Mouse (Mus musculus): Measurements from ENCODE around the gene Plekho2. TPM values are rescaled to one million over a fixed set of nuclear protein-coding genes. Genes with fewer than 3 reads are reported as not detected.
A peak's percentile ranks its signal among the peaks of the same experiment; 100 is the strongest.

The Plekho2 gene
- 13.4 and 14.6 TPM in 2 replicates for polyA plus RNA-seq (2015; fragmentation: Nextera tagmentation; extraction: Ambion mirVana)

DNA sequence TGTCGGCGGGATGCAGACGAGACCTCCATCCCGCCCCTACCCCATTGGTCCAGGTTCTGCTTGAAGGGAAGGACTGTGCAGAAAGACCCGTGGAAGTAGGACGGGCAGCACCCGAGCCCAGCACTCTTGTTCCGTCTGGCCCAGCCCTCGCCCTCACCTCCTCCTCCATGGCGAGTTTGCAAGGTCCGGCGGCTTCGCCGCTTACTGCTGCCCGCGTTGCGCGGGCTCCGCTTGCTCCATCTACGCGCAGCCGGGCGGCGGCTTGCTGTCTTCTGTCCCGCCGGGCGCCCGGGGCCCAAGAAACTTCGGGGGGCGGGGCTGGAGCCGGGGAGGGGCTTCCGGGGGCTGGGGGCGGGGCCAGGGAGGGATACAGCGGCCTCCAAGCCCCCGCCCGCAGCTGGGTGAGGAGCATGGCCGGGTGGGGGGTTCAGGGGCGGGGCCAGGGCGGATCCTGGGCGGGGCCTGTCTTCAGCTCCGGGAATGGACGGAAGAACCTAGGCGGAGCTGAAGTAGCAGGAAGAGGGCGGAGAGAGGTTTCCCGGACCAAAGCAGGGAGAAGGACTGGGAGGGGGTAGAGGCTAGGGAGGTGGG is at the start of gene Plekho2:
Gene Plekho2 (minus strand): TSS at position 260 of the 591 bp plus-strand sequence.
- H3K9me3 ChIP-seq (replicated peaks; ENCODE audit: low read length): no peaks in the 10 kb centered on the region
- H3K36me3 ChIP-seq (ENCODE audit: insufficient read depth, low read length): no peaks in the 10 kb centered on the region
- peak within 1 kb of the TSS; percentile 55 for H3K4me3 ChIP-seq (replicated peaks; ENCODE audit: low read depth, low read length)
- peak within 1 kb of the TSS; percentile 72 for H3K4me2 ChIP-seq (ENCODE audit: low read length)
- H3K27ac ChIP-seq: peak within 1 kb of the TSS; percentile 85
- no peaks in the 10 kb centered on the region for H3K27me3 ChIP-seq (ENCODE audit: insufficient read depth, low read length)
- peak; percentile 90 for ATAC-seq (replicated peaks; ENCODE audit: low FRiP score, low read depth)
- no peak for TF ChIP-seq CTCF (IDR thresholded peaks at IDR 0.05; ENCODE audit: low read depth)
- H3K4me1 ChIP-seq (replicated peaks; ENCODE audit: insufficient read depth, low read length): peaks cover 5% of the 10 kb centered on the region
- H3K9ac ChIP-seq (ENCODE audit: low read depth, low read length): peak within 1 kb of the TSS; percentile 67
- DNase-seq (ENCODE audit: low spot score): peak; percentile 99
- under 1% methylated on average over 43 of the region's 45 CpGs for WGBS

- WGBS: 2% methylated on average over 39 of the region's 40 CpGs
- peaks cover 13% of the 10 kb centered on the region; the same call in 1 of the 2 replicates for H3K4me1 ChIP-seq (replicated peaks; ENCODE audit: insufficient read depth, low read length)
- H3K4me2 ChIP-seq (ENCODE audit: low read length): peak within 1 kb of the TSS; percentile 99
- ATAC-seq (replicated peaks; ENCODE audit: low FRiP score, low read depth): no peak
- H3K36me3 ChIP-seq (ENCODE audit: insufficient read depth, low read length): no peaks in the 10 kb centered on the region
- TF ChIP-seq CTCF (IDR thresholded peaks at IDR 0.05; ENCODE audit: low read depth): no peak
- peak; percentile 44 for DNase-seq (ENCODE audit: low spot score)
- H3K9me3 ChIP-seq (replicated peaks; ENCODE audit: low read length): no peaks in the 10 kb centered on the region
- peak within 1 kb of the TSS; percentile 81 for H3K9ac ChIP-seq (ENCODE audit: low read depth, low read length)
- H3K27me3 ChIP-seq (ENCODE audit: insufficient read depth, low read length): no peaks in the 10 kb centered on the region
- peak within 1 kb of the TSS; percentile 76 for H3K4me3 ChIP-seq (replicated peaks; ENCODE audit: low read depth, low read length)
- H3K27ac ChIP-seq: peak within 1 kb of the TSS; percentile 89
Observed at GRCm38 (mm10) chr9:65629025-65629766, 49.4 kb upstream of the Plekho2 start, which contains the start of gene Rbpms2. Gene Rbpms2, plus strand, starts transcription at chr9:65629648.

- Histone ChIP-seq H3K27me3 (ENCODE audit: insufficient read depth, low read length) (no peaks in the 10 kb centered on the region), H3K9me3 (replicated peaks; ENCODE audit: low read length) (no peaks in the 10 kb centered on the region), H3K4me2 (ENCODE audit: low read length) (no peak overlapping the region), H3K36me3 (ENCODE audit: insufficient read depth, low read length) (no peaks in the 10 kb centered on the region), H3K4me1 (replicated peaks; ENCODE audit: insufficient read depth, low read length) (no peaks in the 10 kb centered on the region), H3K9ac (ENCODE audit: low read depth, low read length) (no peak overlapping the region), H3K27ac (no peak overlapping the region), H3K4me3 (replicated peaks; ENCODE audit: low read depth, low read length) (no peak overlapping the region)
- DNase-seq (ENCODE audit: low spot score): no peak
- WGBS: 76% methylated on average over 2 of the region's 2 CpGs
- no peak for ATAC-seq (replicated peaks; ENCODE audit: low FRiP score, low read depth)
- no peak for TF ChIP-seq CTCF (IDR thresholded peaks at IDR 0.05; ENCODE audit: low read depth)
Observed at GRCm38 (mm10) chr9:65624266-65624665, 44.4 kb upstream of the Plekho2 start.

GRCm38 (mm10) chr9:65622826-65623225 is 43.0 kb upstream of the Plekho2 start:
- ATAC-seq (replicated peaks; ENCODE audit: low FRiP score, low read depth) (no peak), DNase-seq (ENCODE audit: low spot score) (no peak)
- H3K9ac ChIP-seq (ENCODE audit: low read depth, low read length): no peak overlapping the region
- H3K36me3 ChIP-seq (ENCODE audit: insufficient read depth, low read length): no peaks in the 10 kb centered on the region
- WGBS: 67% methylated on average over 5 of the region's 5 CpGs
- no peak for TF ChIP-seq CTCF (IDR thresholded peaks at IDR 0.05; ENCODE audit: low read depth)
- no peak overlapping the region for H3K4me3 ChIP-seq (replicated peaks; ENCODE audit: low read depth, low read length)
- no peaks in the 10 kb centered on the region for H3K9me3 ChIP-seq (replicated peaks; ENCODE audit: low read length)
- H3K27me3 ChIP-seq (ENCODE audit: insufficient read depth, low read length): no peaks in the 10 kb centered on the region
- no peak overlapping the region for H3K4me2 ChIP-seq (ENCODE audit: low read length)
- no peaks in the 10 kb centered on the region for H3K4me1 ChIP-seq (replicated peaks; ENCODE audit: insufficient read depth, low read length)
- H3K27ac ChIP-seq: no peak overlapping the region

- DNase-seq (ENCODE audit: low spot score) (no peak), ATAC-seq (replicated peaks; ENCODE audit: low FRiP score, low read depth) (no peak)
- TF ChIP-seq CTCF (IDR thresholded peaks at IDR 0.05; ENCODE audit: low read depth): no peak
- Histone ChIP-seq H3K36me3 (ENCODE audit: insufficient read depth, low read length) (no peaks in the 10 kb centered on the region), H3K4me2 (ENCODE audit: low read length) (no peak overlapping the region), H3K27me3 (ENCODE audit: insufficient read depth, low read length) (no peaks in the 10 kb centered on the region), H3K9ac (ENCODE audit: low read depth, low read length) (no peak overlapping the region), H3K9me3 (replicated peaks; ENCODE audit: low read length) (no peaks in the 10 kb centered on the region), H3K4me1 (replicated peaks; ENCODE audit: insufficient read depth, low read length) (no peaks in the 10 kb centered on the region), H3K4me3 (replicated peaks; ENCODE audit: low read depth, low read length) (no peak overlapping the region), H3K27ac (no peak overlapping the region)
- WGBS: 76% methylated on average over 2 of the region's 2 CpGs
Observed at GRCm38 (mm10) chr9:65621666-65622065, 41.8 kb upstream of the Plekho2 start.

DNA sequence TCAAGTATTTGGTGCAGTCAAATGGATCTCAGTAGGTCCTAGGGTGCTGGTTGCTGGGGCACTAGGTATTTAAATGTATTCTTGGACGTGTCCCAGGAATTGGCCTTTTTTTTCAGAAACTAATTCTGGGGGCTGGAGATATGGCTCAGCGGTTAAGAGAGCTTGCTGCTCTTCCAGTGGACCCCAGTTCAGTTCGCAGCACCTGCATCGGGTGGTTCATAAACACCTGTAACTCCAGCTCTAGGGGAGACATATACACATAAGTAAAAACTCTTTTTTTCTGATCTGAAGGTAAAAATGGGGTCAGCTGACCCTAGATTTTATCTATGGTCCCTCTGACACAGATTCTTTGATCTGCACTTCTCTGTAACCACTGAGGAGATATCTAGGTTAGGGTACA is 41.4 kb upstream of the Plekho2 start:
- WGBS: 94% methylated on average over 4 of the region's 4 CpGs
- no peaks in the 10 kb centered on the region for H3K36me3 ChIP-seq (ENCODE audit: insufficient read depth, low read length)
- ATAC-seq (replicated peaks; ENCODE audit: low FRiP score, low read depth) (no peak), DNase-seq (ENCODE audit: low spot score) (no peak)
- no peak overlapping the region for H3K27ac ChIP-seq
- no peak for TF ChIP-seq CTCF (IDR thresholded peaks at IDR 0.05; ENCODE audit: low read depth)
- H3K9me3 ChIP-seq (replicated peaks; ENCODE audit: low read length): no peaks in the 10 kb centered on the region
- H3K4me1 ChIP-seq (replicated peaks; ENCODE audit: insufficient read depth, low read length): no peaks in the 10 kb centered on the region
- no peak overlapping the region for H3K9ac ChIP-seq (ENCODE audit: low read depth, low read length)
- H3K27me3 ChIP-seq (ENCODE audit: insufficient read depth, low read length): no peaks in the 10 kb centered on the region
- H3K4me3 ChIP-seq (replicated peaks; ENCODE audit: low read depth, low read length): no peak overlapping the region
- no peak overlapping the region for H3K4me2 ChIP-seq (ENCODE audit: low read length)

Data from kidney, postnatal 0 days (tissue).